Mouse (Mus musculus) T-helper 2 cell (primary cell): ENCODE measurements at regions not wholly inside any gene's neighbourhood (a gene's known extent, or its start where the extent isn't known, plus 50 kb on each side); places are given as distances from the start of the nearest gene placed in this dataset.

Experiments
- in situ Hi-C: fragments of 300-600 bp; cut with MboI, MseI; formaldehyde crosslinking; loops from one replicate; pipeline ENCODE4 v1.15.1; 2025; ENCODE audit warnings: high pct_unique_total_duplicates

- in situ Hi-C loops: no loop called here
Measured at GRCm38 (mm10) chr3:38257076-38257842, 227.4 kb downstream of the Ankrd50 start.

- in situ Hi-C loops: no loop called here
Measured at GRCm38 (mm10) chr3:38255674-38256073, 229.0 kb downstream of the Ankrd50 start.

GRCm38 (mm10) chr3:38254896-38255295 is 229.7 kb downstream of the Ankrd50 start:
- in situ Hi-C loops: no loop called here

- in situ Hi-C loops: no loop called here
Measured at GRCm38 (mm10) chr3:38251592-38251991, 233.1 kb downstream of the Ankrd50 start.

GRCm38 (mm10) chr3:38250552-38250951 is 234.1 kb downstream of the Ankrd50 start:
- in situ Hi-C loops: no loop called here

- in situ Hi-C loops: no loop called here
Measured at GRCm38 (mm10) chr3:38248941-38249340, 235.7 kb downstream of the Ankrd50 start.

- in situ Hi-C loops: no loop called here
Measured at GRCm38 (mm10) chr3:38246439-38246838, 238.2 kb downstream of the Ankrd50 start.

- in situ Hi-C loops: no loop called here
Measured at GRCm38 (mm10) chr3:38243209-38243608, 241.4 kb downstream of the Ankrd50 start.

- in situ Hi-C loops: loop anchor here (10.0 kb wide), 1 partner anchor 377 kb away; no protein-coding TSS in a partner anchor
Measured at GRCm38 (mm10) chr3:38237616-38238015, 247.0 kb downstream of the Ankrd50 start.

GRCm38 (mm10) chr3:38235736-38236083 is 248.9 kb downstream of the Ankrd50 start:
- in situ Hi-C loops: loop anchor here (10.0 kb wide), 1 partner anchor 379 kb away; no protein-coding TSS in a partner anchor

GRCm38 (mm10) chr3:38235033-38235735 is 249.5 kb downstream of the Ankrd50 start:
- in situ Hi-C loops: loop anchor here (10.0 kb wide), 1 partner anchor 380 kb away; no protein-coding TSS in a partner anchor

- in situ Hi-C loops: loop anchor here (10.0 kb wide), 1 partner anchor 380 kb away; no protein-coding TSS in a partner anchor
Measured at GRCm38 (mm10) chr3:38234534-38234933, 250.1 kb downstream of the Ankrd50 start.

- in situ Hi-C loops: loop anchor here (10.0 kb wide), 1 partner anchor 381 kb away; no protein-coding TSS in a partner anchor
Measured at GRCm38 (mm10) chr3:38234006-38234405, 250.6 kb downstream of the Ankrd50 start.

- in situ Hi-C loops: loop anchor here (10.0 kb wide), 1 partner anchor 382 kb away; no protein-coding TSS in a partner anchor
Measured at GRCm38 (mm10) chr3:38233091-38233490, 251.6 kb downstream of the Ankrd50 start.

GRCm38 (mm10) chr3:38232111-38233076 is 252.2 kb downstream of the Ankrd50 start:
- in situ Hi-C loops: loop anchor here (10.0 kb wide), 1 partner anchor 382 kb away; no protein-coding TSS in a partner anchor

- in situ Hi-C loops: loop anchor here (10.0 kb wide), 1 partner anchor 383 kb away; no protein-coding TSS in a partner anchor
Measured at GRCm38 (mm10) chr3:38231506-38231905, 253.1 kb downstream of the Ankrd50 start.

- in situ Hi-C loops: loop anchor here (10.0 kb wide), 1 partner anchor 384 kb away; no protein-coding TSS in a partner anchor
Measured at GRCm38 (mm10) chr3:38230796-38231195, 253.8 kb downstream of the Ankrd50 start.

GRCm38 (mm10) chr3:38229686-38230085 is 255.0 kb downstream of the Ankrd50 start:
- in situ Hi-C loops: loop anchor here (10.0 kb wide), 1 partner anchor 385 kb away; no protein-coding TSS in a partner anchor

GRCm38 (mm10) chr3:38229051-38229450 is 255.6 kb downstream of the Ankrd50 start:
- in situ Hi-C loops: no loop called here

- in situ Hi-C loops: no loop called here
Measured at GRCm38 (mm10) chr3:38227596-38227995, 257.0 kb downstream of the Ankrd50 start.

GRCm38 (mm10) chr3:38227121-38227520 is 257.5 kb downstream of the Ankrd50 start:
- in situ Hi-C loops: no loop called here
